8 mouse cellular contexts compared by ENCODE assay signal in genomic region chr16:91534477-91534876, GRCm38 (mm10). TPM values are rescaled to one million over a fixed set of nuclear protein-coding genes. Genes with fewer than 3 reads are reported as not detected.
DNase-seq lines count a peak whose midpoint lies in the region; ATAC-seq and TF ChIP-seq lines count a peak whose summit lies in the region.
"Had no signal": no experiment of that assay in that cellular context is flagged by ENCODE, and none has a peak within 500 bp of the region (broad histone marks: within the 10 kb centered on the region; RNA-seq: fewer than 3 reads in every experiment).

No protein-coding gene starts in this region.

- no peaks in the 10 kb centered on the region for H3K36me3 ChIP-seq in G1E (replicated peaks)
- no peaks in the 10 kb centered on the region for H3K36me3 ChIP-seq in embryonic facial prominence, embryonic 14.5 days (ENCODE audit: control insufficient read depth, insufficient read depth, low read length)
- H3K36me3 ChIP-seq in liver, embryonic 14.5 days (replicated peaks; ENCODE audit: control insufficient read depth, insufficient read depth, low read depth) = no peaks in the 10 kb centered on the region
- H3K36me3 ChIP-seq: hindbrain, embryonic 15.5 days had no signal

- no peak overlapping the region for H3K27ac ChIP-seq in embryonic facial prominence, embryonic 14.5 days (replicated peaks; ENCODE audit: low read depth, low read length)
- no peak overlapping the region for H3K27ac ChIP-seq in liver, embryonic 14.5 days
- H3K27ac ChIP-seq: hindbrain, embryonic 15.5 days had no signal

- H3K9ac ChIP-seq in embryonic facial prominence, embryonic 14.5 days (ENCODE audit: low read depth, low read length) = no peak overlapping the region
- H3K9ac ChIP-seq in liver, embryonic 14.5 days (replicated peaks) = no peak overlapping the region
- H3K9ac ChIP-seq: hindbrain, embryonic 15.5 days had no signal

- peak overlapping the region; percentile 41; the same call in 1 of the 2 replicates for H3K4me3 ChIP-seq in G1E (ENCODE audit: low read depth, low read length)
- H3K4me3 ChIP-seq in embryonic facial prominence, embryonic 14.5 days (ENCODE audit: low read depth, low read length) = no peak overlapping the region
- no peak overlapping the region for H3K4me3 ChIP-seq in liver, embryonic 14.5 days (ENCODE audit: insufficient read depth in 1 of 2, low read depth in 2 of 2, low read length in 2 of 2)
- H3K4me3 ChIP-seq: hindbrain, embryonic 15.5 days had no signal

- no peak overlapping the region for H3K4me2 ChIP-seq in embryonic facial prominence, embryonic 14.5 days (ENCODE audit: low read depth, low read length)
- no peak overlapping the region for H3K4me2 ChIP-seq in liver, embryonic 14.5 days (ENCODE audit: low read depth)
- H3K4me2 ChIP-seq: hindbrain, embryonic 15.5 days had no signal

- H3K27me3 ChIP-seq in G1E (ENCODE audit: insufficient read depth, low read length) = no peaks in the 10 kb centered on the region
- H3K27me3 ChIP-seq in embryonic facial prominence, embryonic 14.5 days (replicated peaks; ENCODE audit: control insufficient read depth, insufficient read depth, low read length) = no peaks in the 10 kb centered on the region
- H3K27me3 ChIP-seq in liver, embryonic 14.5 days (ENCODE audit: control insufficient read depth, insufficient read depth, low read length) = no peaks in the 10 kb centered on the region; the same call in 1 of the 2 replicates
- H3K27me3 ChIP-seq: hindbrain, embryonic 15.5 days had no signal

- H3K4me1 ChIP-seq in G1E (ENCODE audit: insufficient read depth, low read depth, low read length) = peaks cover 77% of the 10 kb centered on the region
- peaks cover 11% of the 10 kb centered on the region; the same call in 1 of the 2 replicates for H3K4me1 ChIP-seq in embryonic facial prominence, embryonic 14.5 days (ENCODE audit: control insufficient read depth, insufficient read depth, low read length)
- H3K4me1 ChIP-seq in liver, embryonic 14.5 days (replicated peaks; ENCODE audit: control insufficient read depth in 2 of 2, insufficient read depth in 2 of 2, low read length in 1 of 2) = peaks cover 20 to 48% of the 10 kb centered on the region in 2 experiments
- H3K4me1 ChIP-seq: hindbrain, embryonic 15.5 days had no signal

- 0 out of 2 replicates have a peak, but pooled peaks cover 2% of the 10 kb centered on the region for H3K9me3 ChIP-seq in G1E (replicated peaks)
- H3K9me3 ChIP-seq in embryonic facial prominence, embryonic 14.5 days (ENCODE audit: control insufficient read depth, low read length) = no peaks in the 10 kb centered on the region
- no peaks in the 10 kb centered on the region for H3K9me3 ChIP-seq in liver, embryonic 14.5 days (ENCODE audit: control insufficient read depth, low read length)
- H3K9me3 ChIP-seq: hindbrain, embryonic 15.5 days had no signal

- ATAC-seq in G1E (ENCODE audit: extremely low read depth, insufficient number of reproducible peaks, low FRiP score, poor library complexity, severe bottlenecking) = peak; percentile 94
- peak; percentile 70; the same call in 1 of the 2 replicates for ATAC-seq in embryonic facial prominence, embryonic 14.5 days (ENCODE audit: low read depth)
- ATAC-seq in liver, embryonic 14.5 days (ENCODE audit: insufficient read depth) = peak; percentile 86

- no peak for TF ChIP-seq CTCF in G1E (IDR thresholded peaks at IDR 0.05; ENCODE audit: low read depth, low read length)
- TF ChIP-seq CTCF in liver, embryonic 14.5 days (IDR thresholded peaks at IDR 0.05; ENCODE audit: low read depth) = no peak

- TF ChIP-seq EP300 in liver, embryonic 14.5 days (IDR thresholded peaks at IDR 0.05; ENCODE audit: low read depth) = no peak

- DNase-seq in kidney, postnatal 10 days = peak; percentile 59
- DNase-seq in kidney, postnatal 14 days = no peak
- peak; percentile 99 for DNase-seq in CD4-positive, CD25-positive, alpha-beta regulatory T cell, adult 2 months (ENCODE audit: low read depth, low spot score)
- DNase-seq in G1E (ENCODE audit: low spot score) = peak; percentile 100
- peak; percentile 90 for DNase-seq in embryonic facial prominence, embryonic 14.5 days (ENCODE audit: low spot score)
- DNase-seq in liver, embryonic 14.5 days (ENCODE audit: low read depth in 3 of 3, low spot score in 3 of 3) = peak; percentile 88 to 94 (median 91)
- peak; percentile 32 to 51 for DNase-seq in thymus, postnatal 36 days

- WGBS in embryonic facial prominence, embryonic 14.5 days = 45% methylated on average over 13 of the region's 13 CpGs
- 34% methylated on average over 13 of the region's 13 CpGs for WGBS in liver, embryonic 14.5 days (ENCODE audit: insufficient replicate concordance)

RNA-seq across cellular contexts. Expression of gene Ifngr2, which starts 12.4 kb away (rescaled TPM):
- total RNA-seq in G1E (2014; fragmentation: Nextera tagmentation) (30.8 and 38.9 TPM in 2 replicates), G1E (2017) (17.3 and 20.8 TPM in 2 replicates)
- 20.0 and 25.3 TPM in 2 replicates for polyA plus RNA-seq in G1E (2012)
- polyA plus RNA-seq in embryonic facial prominence, embryonic 14.5 days (2014; fragmentation: Nextera tagmentation; extraction: Ambion mirVana) = 51.0 and 55.9 TPM in 2 replicates
- 3.9 and 4.9 TPM in 2 replicates for polyA plus RNA-seq in liver, embryonic 14.5 days (2012; rRNA removed)
- 13.1 and 13.5 TPM in 2 replicates for polyA plus RNA-seq in liver, embryonic 14.5 days (2014; fragmentation: Nextera tagmentation; extraction: Ambion mirVana)

RNA-seq across cellular contexts. Expression of gene Ifnar1, which starts 49.4 kb away (rescaled TPM):
- total RNA-seq in G1E (2014; fragmentation: Nextera tagmentation) (73.0 and 103 TPM in 2 replicates), G1E (2017) (65.5 and 72.3 TPM in 2 replicates)
- polyA plus RNA-seq in G1E (2012) = 15.1 and 16.2 TPM in 2 replicates
- polyA plus RNA-seq in embryonic facial prominence, embryonic 14.5 days (2014; fragmentation: Nextera tagmentation; extraction: Ambion mirVana) = 47.3 and 53.7 TPM in 2 replicates
- 9.3 and 11.6 TPM in 2 replicates for polyA plus RNA-seq in liver, embryonic 14.5 days (2012; rRNA removed)
- 15.4 and 16.2 TPM in 2 replicates for polyA plus RNA-seq in liver, embryonic 14.5 days (2014; fragmentation: Nextera tagmentation; extraction: Ambion mirVana)
